Mouse (Mus musculus) lung, postnatal 0 days (tissue): ENCODE results near the gene Csf1. TPM values are rescaled to one million over a fixed set of nuclear protein-coding genes. Genes with fewer than 3 reads are reported as not detected.
A peak's percentile ranks its signal among the peaks of the same experiment; 100 is the strongest.

Experiments used
- ATAC-seq: fragments of 200-750 bp; cut with Nextera tagmentation; 2 replicates; pipeline ENCODE4 v1.8.0; 2017; ENCODE audit warnings: moderate library complexity
- DNase-seq: peaks from one replicate; pipeline ENCODE4 v3.0.0-alpha.2; 2016; ENCODE audit warnings: low spot score
- H3K27ac ChIP-seq: fragments of 300-500 bp; sonication (generic); 2 replicates; pipeline ENCODE4 v1.5.1; 2014; ENCODE audit warnings: antibody characterized with exemption, mild to moderate bottlenecking, low read length, mixed read lengths
- H3K27me3 ChIP-seq: fragments of 300-500 bp; sonication (generic); replicated peaks from 2 replicates; pipeline ENCODE4 v1.6.1; 2014; ENCODE audit warnings: low read length, mixed read lengths; ENCODE audit not compliant: insufficient read depth
- H3K36me3 ChIP-seq: fragments of 300-500 bp; sonication (generic); 2 replicates; pipeline ENCODE4 v1.6.1; 2014; ENCODE audit warnings: low read length, mixed read lengths; ENCODE audit not compliant: insufficient read depth
- H3K4me1 ChIP-seq: fragments of 300-500 bp; sonication (generic); 2 replicates; pipeline ENCODE4 v1.6.1; 2014; ENCODE audit warnings: antibody characterized with exemption, low read depth, low read length, mixed read lengths; ENCODE audit not compliant: insufficient read depth
- H3K4me2 ChIP-seq: fragments of 300-500 bp; sonication (generic); replicated peaks from 2 replicates; pipeline ENCODE4 v1.6.1; 2014; ENCODE audit warnings: low read depth, mild to moderate bottlenecking, low read length, moderate library complexity, mixed read lengths
- H3K4me3 ChIP-seq: fragments of 300-500 bp; sonication (generic); 2 replicates; pipeline ENCODE4 v1.5.1; 2014; ENCODE audit warnings: low read depth, low read length
- H3K9ac ChIP-seq: fragments of 300-500 bp; sonication (generic); replicated peaks from 2 replicates; pipeline ENCODE4 v1.6.1; 2014; ENCODE audit warnings: low read depth, mild to moderate bottlenecking
- H3K9me3 ChIP-seq: fragments of 300-500 bp; sonication (generic); 2 replicates; pipeline ENCODE4 v1.6.1; 2016; ENCODE audit warnings: low read length, mixed read lengths
- CTCF ChIP-seq: IDR thresholded peaks from 2 replicates; pipeline ENCODE4 v1.5.1; 2016; ENCODE audit warnings: antibody characterized with exemption, mild to moderate bottlenecking
- EP300 ChIP-seq: IDR thresholded peaks from 2 replicates; pipeline ENCODE4 v1.6.1; 2016; ENCODE audit warnings: antibody characterized with exemption, mild to moderate bottlenecking, control low read depth
- WGBS: fragments of 180-500 bp; shearing (Covaris S2); extraction: QIAGEN DNeasy Blood & Tissue Kit; methylation state at CpG from one replicate; pipeline ENCODE4 v1.1.7; 2014; 5-methylcytosine and 5-hydroxymethylcytosine counted together
- polyA plus RNA-seq: library from polyadenylated mRNA; unstranded; fragments of >200 nt; fragmentation: Nextera tagmentation; extraction: Ambion mirVana; gene quantifications from 2 replicates; pipeline ENCODE4 v1.2.1, GENCODE M21; 2015

The Csf1 gene
- polyA plus RNA-seq, 1 experiment from 2014 or later, result 10.9 TPM

- H3K4me3 ChIP-seq, result no peak overlapping the region
- no peaks in the 10 kb centered on the region for H3K36me3 ChIP-seq
- no peak overlapping the region for H3K9ac ChIP-seq
- H3K4me1 ChIP-seq, result peaks cover 12% of the 10 kb centered on the region; the same call in 1 of the 2 replicates
- ATAC-seq (no peak), DNase-seq (no peak)
- TF ChIP-seq EP300 (no peak), CTCF (no peak)
- H3K27ac ChIP-seq, result no peak overlapping the region
- no peak overlapping the region for H3K4me2 ChIP-seq
- no peaks in the 10 kb centered on the region for H3K9me3 ChIP-seq
- no peaks in the 10 kb centered on the region for H3K27me3 ChIP-seq
- 45% methylated on average over 4 of the region's 4 CpGs for WGBS
Observed at GRCm38 (mm10) chr3:107785546-107785945, 25.3 kb upstream of the Csf1 start.

GRCm38 (mm10) chr3:107783315-107783714, 23.0 kb upstream of the Csf1 start:
- TF ChIP-seq CTCF, result no peak
- TF ChIP-seq EP300, result no peak
- DNase-seq (peak; percentile 47), ATAC-seq (peak; percentile 39)
- peaks cover 12% of the 10 kb centered on the region; the same call in 1 of the 2 replicates for H3K4me1 ChIP-seq
- no peak overlapping the region for H3K27ac ChIP-seq
- no peak overlapping the region for H3K4me2 ChIP-seq
- WGBS, result 69% methylated on average over 3 of the region's 3 CpGs
- no peak overlapping the region for H3K4me3 ChIP-seq
- H3K9me3 ChIP-seq, result no peaks in the 10 kb centered on the region
- H3K36me3 ChIP-seq, result no peaks in the 10 kb centered on the region
- H3K27me3 ChIP-seq, result no peaks in the 10 kb centered on the region
- no peak overlapping the region for H3K9ac ChIP-seq

- Histone ChIP-seq H3K4me1 (no peaks in the 10 kb centered on the region), H3K27ac (no peak overlapping the region), H3K4me2 (no peak overlapping the region), H3K9ac (no peak overlapping the region), H3K4me3 (no peak overlapping the region), H3K36me3 (no peaks in the 10 kb centered on the region), H3K9me3 (no peaks in the 10 kb centered on the region), H3K27me3 (no peaks in the 10 kb centered on the region)
- no peak for TF ChIP-seq CTCF
- no peak for TF ChIP-seq EP300
- 80% methylated on average over 5 of the region's 5 CpGs for WGBS
- no peak for DNase-seq
- ATAC-seq, result no peak
Observed at GRCm38 (mm10) chr3:107781304-107781703, 21.0 kb upstream of the Csf1 start.

GRCm38 (mm10) chr3:107778016-107778415, 17.7 kb upstream of the Csf1 start:
- Histone ChIP-seq H3K4me2 (no peak overlapping the region), H3K27ac (no peak overlapping the region), H3K4me1 (peaks cover 6% of the 10 kb centered on the region; the same call in 1 of the 2 replicates), H3K9me3 (no peaks in the 10 kb centered on the region), H3K9ac (no peak overlapping the region), H3K4me3 (no peak overlapping the region), H3K27me3 (no peaks in the 10 kb centered on the region), H3K36me3 (no peaks in the 10 kb centered on the region)
- DNase-seq (no peak), ATAC-seq (no peak)
- TF ChIP-seq CTCF (no peak), EP300 (no peak)
- 72% methylated on average over 6 of the region's 6 CpGs for WGBS

GRCm38 (mm10) chr3:107776295-107776694, 16.0 kb upstream of the Csf1 start:
- TF ChIP-seq EP300, result no peak
- TF ChIP-seq CTCF, result no peak
- H3K4me3 ChIP-seq, result no peak overlapping the region
- H3K27ac ChIP-seq, result no peak overlapping the region
- ATAC-seq (peak; percentile 51; the same call in 1 of the 2 replicates), DNase-seq (peak; percentile 32)
- H3K36me3 ChIP-seq, result no peaks in the 10 kb centered on the region
- WGBS, result 30% methylated on average over 3 of the region's 3 CpGs
- H3K9me3 ChIP-seq, result no peaks in the 10 kb centered on the region
- H3K27me3 ChIP-seq, result no peaks in the 10 kb centered on the region
- H3K4me2 ChIP-seq, result no peak overlapping the region
- H3K4me1 ChIP-seq, result peaks cover 6% of the 10 kb centered on the region; the same call in 1 of the 2 replicates
- H3K9ac ChIP-seq, result no peak overlapping the region

GRCm38 (mm10) chr3:107775736-107776135, 15.5 kb upstream of the Csf1 start:
- DNase-seq, result no peak
- TF ChIP-seq EP300 (no peak), CTCF (no peak)
- Histone ChIP-seq H3K4me1 (peaks cover 6% of the 10 kb centered on the region; the same call in 1 of the 2 replicates), H3K9me3 (no peaks in the 10 kb centered on the region), H3K9ac (no peak overlapping the region), H3K27ac (no peak overlapping the region), H3K36me3 (no peaks in the 10 kb centered on the region), H3K27me3 (no peaks in the 10 kb centered on the region), H3K4me2 (no peak overlapping the region), H3K4me3 (no peak overlapping the region)
- ATAC-seq, result no peak
- 16% methylated on average over 3 of the region's 3 CpGs for WGBS

- no peak for ATAC-seq
- no peak for TF ChIP-seq CTCF
- H3K9me3 ChIP-seq, result no peaks in the 10 kb centered on the region
- no peak for DNase-seq
- H3K4me1 ChIP-seq, result peaks cover 6% of the 10 kb centered on the region; the same call in 1 of the 2 replicates
- H3K36me3 ChIP-seq, result no peaks in the 10 kb centered on the region
- H3K9ac ChIP-seq, result no peak overlapping the region
- H3K4me3 ChIP-seq, result no peak overlapping the region
- H3K27me3 ChIP-seq, result no peaks in the 10 kb centered on the region
- 51% methylated on average over 5 of the region's 5 CpGs for WGBS
- H3K4me2 ChIP-seq, result no peak overlapping the region
- no peak overlapping the region for H3K27ac ChIP-seq
Observed at GRCm38 (mm10) chr3:107775056-107775455, 14.8 kb upstream of the Csf1 start.
